ENCODE assay signal across 12 mouse cellular contexts in the genomic region with DNA sequence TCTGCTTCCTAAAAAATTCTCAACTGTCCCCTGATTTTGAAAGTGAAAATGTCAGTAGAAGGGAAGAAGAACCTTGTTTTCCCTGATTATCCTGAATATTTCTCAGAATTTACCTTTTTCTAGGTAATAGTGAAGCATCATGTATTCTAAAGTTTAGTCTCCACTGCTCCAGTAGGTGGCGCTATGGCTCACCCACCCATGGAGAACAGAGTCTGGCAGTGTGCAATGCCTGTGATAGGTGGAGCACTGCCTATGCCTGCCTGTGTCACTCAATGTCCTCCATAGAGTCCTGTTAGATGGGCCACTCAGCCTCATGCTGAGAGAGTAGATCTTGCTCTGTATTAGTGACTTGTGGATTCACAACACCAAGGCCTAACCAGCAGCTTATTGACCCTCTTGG.
A peak's percentile ranks its signal among the peaks of the same experiment; 100 is the strongest.
DNase-seq lines count a peak whose midpoint lies in the region; ATAC-seq and TF ChIP-seq lines count a peak whose summit lies in the region.
"Had no signal": no experiment of that assay in that cellular context is flagged by ENCODE, and none has a peak within 500 bp of the region (broad histone marks: within the 10 kb centered on the region; RNA-seq: fewer than 3 reads in every experiment).

No protein-coding gene starts in this region.

- WGBS in heart, postnatal 0 days: 8% methylated on average over 1 of the region's 1 CpGs
- WGBS in stomach, postnatal 0 days: 45% methylated on average over 1 of the region's 1 CpGs
- WGBS in forebrain, embryonic 13.5 days: 18% methylated on average over 1 of the region's 1 CpGs

- DNase-seq in heart, postnatal 0 days (ENCODE audit: low spot score): no peak
- no peak for DNase-seq in heart, postnatal 25 days (ENCODE audit: low spot score)
- peak; percentile 3 for DNase-seq in lung, postnatal 36 days
- DNase-seq in lung, postnatal 14 days: no peak
- peak; percentile 33 for DNase-seq in adrenal gland, adult 2 months
- peak; percentile 15 for DNase-seq in stomach, postnatal 0 days (ENCODE audit: low spot score)
- DNase-seq: cerebellum, adult 11-12 months; gastrocnemius, postnatal 25 days had no signal

- TF ChIP-seq EP300 in heart, postnatal 0 days (IDR thresholded peaks at IDR 0.05; ENCODE audit: low read depth): no peak
- no peak for TF ChIP-seq EP300 in stomach, postnatal 0 days (optimal IDR thresholded peaks at IDR 0.05)

- TF ChIP-seq CTCF in heart, postnatal 0 days (IDR thresholded peaks at IDR 0.05; ENCODE audit: low read depth): peak; percentile 15
- peak; percentile 57 for TF ChIP-seq CTCF in stomach, postnatal 0 days (IDR thresholded peaks at IDR 0.05; ENCODE audit: low read depth)

- ATAC-seq in heart, postnatal 0 days (ENCODE audit: insufficient read depth, low read depth): no peak
- no peak for ATAC-seq in stomach, postnatal 0 days (ENCODE audit: low FRiP score, low TSS enrichment)
- no peak for ATAC-seq in megakaryocyte progenitor cell, adult 5-6 weeks (replicated peaks; ENCODE audit: poor library complexity)
- ATAC-seq in forebrain, embryonic 13.5 days: no peak
- ATAC-seq: inflammation-experienced regulatory T-cells, adult 6 months had no signal

- H3K4me3 ChIP-seq in heart, postnatal 0 days (ENCODE audit: low read depth, low read length): no peak overlapping the region
- H3K4me3 ChIP-seq in stomach, postnatal 0 days (ENCODE audit: low read depth, low read length): no peak overlapping the region
- H3K4me3 ChIP-seq in forebrain, embryonic 13.5 days: no peak overlapping the region
- H3K4me3 ChIP-seq: midbrain, embryonic 12.5 days had no signal

- no peak overlapping the region for H3K9ac ChIP-seq in heart, postnatal 0 days (replicated peaks; ENCODE audit: low read depth, low read length)
- H3K9ac ChIP-seq in stomach, postnatal 0 days (ENCODE audit: low read length): no peak overlapping the region
- no peak overlapping the region for H3K9ac ChIP-seq in forebrain, embryonic 13.5 days
- H3K9ac ChIP-seq: midbrain, embryonic 12.5 days had no signal

- intact Hi-C loops in heart, postnatal 25 days (cut with DNase I): no loop called here

- H3K27me3 ChIP-seq in heart, postnatal 0 days (ENCODE audit: control insufficient read depth, insufficient read depth, low read length): no peaks in the 10 kb centered on the region
- H3K27me3 ChIP-seq in stomach, postnatal 0 days (ENCODE audit: control insufficient read depth, insufficient read depth, low read length): no peaks in the 10 kb centered on the region
- H3K27me3 ChIP-seq in forebrain, embryonic 13.5 days: no peaks in the 10 kb centered on the region
- H3K27me3 ChIP-seq: midbrain, embryonic 12.5 days had no signal

- H3K4me1 ChIP-seq in heart, postnatal 0 days (ENCODE audit: control insufficient read depth, insufficient read depth): no peaks in the 10 kb centered on the region
- no peaks in the 10 kb centered on the region for H3K4me1 ChIP-seq in stomach, postnatal 0 days (replicated peaks; ENCODE audit: control insufficient read depth, insufficient read depth)
- H3K4me1 ChIP-seq in forebrain, embryonic 13.5 days: no peaks in the 10 kb centered on the region
- H3K4me1 ChIP-seq: midbrain, embryonic 12.5 days had no signal

- no peak overlapping the region for H3K4me2 ChIP-seq in heart, postnatal 0 days (ENCODE audit: low read depth, low read length)
- H3K4me2 ChIP-seq in stomach, postnatal 0 days (replicated peaks; ENCODE audit: low read depth): no peak overlapping the region
- no peak overlapping the region for H3K4me2 ChIP-seq in forebrain, embryonic 13.5 days
- H3K4me2 ChIP-seq: midbrain, embryonic 12.5 days had no signal

- H3K27ac ChIP-seq in heart, postnatal 0 days (ENCODE audit: low read depth): no peak overlapping the region
- H3K27ac ChIP-seq in stomach, postnatal 0 days (replicated peaks): no peak overlapping the region
- no peak overlapping the region for H3K27ac ChIP-seq in forebrain, embryonic 13.5 days
- H3K27ac ChIP-seq: midbrain, embryonic 12.5 days had no signal

- no peaks in the 10 kb centered on the region for H3K9me3 ChIP-seq in heart, postnatal 0 days (replicated peaks; ENCODE audit: control insufficient read depth, low read length)
- H3K9me3 ChIP-seq in stomach, postnatal 0 days (ENCODE audit: control insufficient read depth, low read length): no peaks in the 10 kb centered on the region
- no peaks in the 10 kb centered on the region for H3K9me3 ChIP-seq in forebrain, embryonic 13.5 days (replicated peaks)
- H3K9me3 ChIP-seq: midbrain, embryonic 12.5 days had no signal

- no peaks in the 10 kb centered on the region for H3K36me3 ChIP-seq in heart, postnatal 0 days (replicated peaks; ENCODE audit: control insufficient read depth, insufficient read depth, low read length)
- no peaks in the 10 kb centered on the region for H3K36me3 ChIP-seq in stomach, postnatal 0 days (ENCODE audit: control insufficient read depth, insufficient read depth, low read length)
- no peaks in the 10 kb centered on the region for H3K36me3 ChIP-seq in forebrain, embryonic 13.5 days (ENCODE audit: poor library complexity, severe bottlenecking)
- H3K36me3 ChIP-seq: midbrain, embryonic 12.5 days had no signal

Comparison
In these comparisons a context has a peak if more than half of its experiments do, and no peak if none do; other contexts are left out.
1. DNase-seq: peak in lung, postnatal 36 days (single experiment), adrenal gland, adult 2 months (single experiment) and stomach, postnatal 0 days (single experiment); none in heart, postnatal 0 days (single experiment), heart, postnatal 25 days (single experiment) and lung, postnatal 14 days (single experiment).